Mouse (Mus musculus) cortical plate, adult 2 months (tissue): Measurements from ENCODE around the gene Limk2. TPM values are rescaled to one million over a fixed set of nuclear protein-coding genes. Genes with fewer than 3 reads are reported as not detected.

Source experiments
- H3K27ac ChIP-seq: fragments of 200-500 bp; 2 replicates; pipeline ENCODE4 v1.5.1; 2012; ENCODE audit warnings: low read length, control low read depth, inconsistent platforms; ENCODE audit not compliant: insufficient read depth
- H3K4me1 ChIP-seq: fragments of 200-500 bp; 2 replicates; pipeline ENCODE4 v1.6.1; 2011; ENCODE audit warnings: low read length; ENCODE audit not compliant: control insufficient read depth, insufficient read depth
- H3K4me3 ChIP-seq: fragments of 200-500 bp; 2 replicates; pipeline ENCODE4 v1.5.1; 2011; ENCODE audit warnings: mild to moderate bottlenecking, low read length, control low read depth; ENCODE audit not compliant: insufficient read depth
- CTCF ChIP-seq: fragments of 200-500 bp; IDR thresholded peaks from 2 replicates; pipeline ENCODE4 v1.5.1; 2011; ENCODE audit warnings: mild to moderate bottlenecking, control low read depth, low read length; ENCODE audit not compliant: insufficient read depth; ENCODE audit errors: extremely low read depth
- POLR2A ChIP-seq: fragments of 200-500 bp; IDR thresholded peaks from 2 replicates; pipeline ENCODE4 v1.6.1; 2011; ENCODE audit warnings: mild to moderate bottlenecking, low read length, control low read depth; ENCODE audit not compliant: insufficient read depth; ENCODE audit errors: extremely low read depth
- polyA plus RNA-seq: library from polyadenylated mRNA; depleted of rRNA; stranded (reverse); fragments of >200 nt; gene quantifications from 2 replicates; pipeline ENCODE4 v1.2.3, GENCODE M21; 2012

Limk2 gene
- polyA plus RNA-seq, 1 experiment, result 140 TPM

DNA sequence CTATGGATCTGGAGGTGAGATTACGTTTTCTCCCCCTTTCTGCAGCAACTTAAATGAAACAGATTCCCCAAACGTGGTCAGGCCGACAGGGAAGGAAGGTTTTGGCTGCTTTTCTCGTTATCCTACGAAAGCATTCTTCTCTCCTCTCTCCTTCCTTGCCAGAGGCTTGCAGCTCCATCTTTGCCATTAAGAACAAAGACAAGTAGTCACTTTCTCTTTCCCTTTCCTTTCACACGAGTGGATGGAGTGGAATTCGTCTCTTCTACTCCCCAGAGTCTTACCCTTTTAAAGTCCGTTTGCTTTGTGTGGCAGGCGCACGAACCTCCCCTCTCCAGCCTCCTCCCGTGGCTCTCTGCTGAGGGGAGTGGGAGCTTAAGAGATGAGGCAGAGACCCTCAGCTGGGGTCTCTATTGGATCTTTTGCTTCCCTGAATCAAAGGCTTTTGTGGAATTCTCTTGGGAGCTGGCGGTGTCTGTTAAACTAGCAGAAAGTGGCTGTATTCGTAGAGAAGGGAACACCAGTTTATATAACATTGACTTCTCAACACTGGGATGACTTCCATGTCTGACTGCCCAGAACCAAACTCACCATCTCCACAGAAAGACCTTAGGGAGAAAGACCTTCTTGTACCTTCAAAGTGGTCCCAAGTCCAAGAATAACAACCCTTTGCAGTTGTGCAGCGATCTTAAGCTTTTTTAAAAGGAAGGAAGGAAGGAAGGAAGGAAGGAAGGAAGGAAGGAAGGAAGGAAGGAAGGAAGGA is 77.8 kb downstream of the Limk2 start:
- Histone ChIP-seq H3K4me3 (peak overlapping the region; percentile 74), H3K4me1 (peaks cover 7% of the 10 kb centered on the region; the same call in 1 of the 2 replicates), H3K27ac (peak overlapping the region; percentile 97)
- no peak for TF ChIP-seq CTCF

- H3K4me1 ChIP-seq, result peaks cover 7% of the 10 kb centered on the region; the same call in 1 of the 2 replicates
- TF ChIP-seq POLR2A (peak; percentile 77), CTCF (peak; percentile 28; the same call in 1 of the 2 replicates)
- peak overlapping the region; percentile 97 for H3K27ac ChIP-seq
- H3K4me3 ChIP-seq, result peak overlapping the region; percentile 74
Measured at GRCm38 (mm10) chr11:3330566-3330965, 78.4 kb downstream of the Limk2 start.

GRCm38 (mm10) chr11:3329891-3330451 is 79.0 kb downstream of the Limk2 start, which contains the start of gene Pik3ip1:
Gene Pik3ip1 (plus strand): TSS chr11:3330401.
- Histone ChIP-seq H3K27ac (peak within 1 kb of the TSS; percentile 97), H3K4me3 (peak within 1 kb of the TSS; percentile 74), H3K4me1 (peaks cover 6% of the 10 kb centered on the region; the same call in 1 of the 2 replicates)
- TF ChIP-seq CTCF, result no peak

- Histone ChIP-seq H3K27ac (no peak overlapping the region), H3K4me3 (no peak overlapping the region), H3K4me1 (peaks cover 3% of the 10 kb centered on the region; the same call in 1 of the 2 replicates)
- TF ChIP-seq CTCF, result no peak
- no peak for TF ChIP-seq POLR2A
Measured at GRCm38 (mm10) chr11:3328806-3329775, 79.9 kb downstream of the Limk2 start.

GRCm38 (mm10) chr11:3328271-3328670 is 80.7 kb downstream of the Limk2 start:
- Histone ChIP-seq H3K4me3 (no peak overlapping the region), H3K27ac (no peak overlapping the region), H3K4me1 (peaks cover 3% of the 10 kb centered on the region; the same call in 1 of the 2 replicates)
- TF ChIP-seq POLR2A (no peak), CTCF (no peak)

DNA sequence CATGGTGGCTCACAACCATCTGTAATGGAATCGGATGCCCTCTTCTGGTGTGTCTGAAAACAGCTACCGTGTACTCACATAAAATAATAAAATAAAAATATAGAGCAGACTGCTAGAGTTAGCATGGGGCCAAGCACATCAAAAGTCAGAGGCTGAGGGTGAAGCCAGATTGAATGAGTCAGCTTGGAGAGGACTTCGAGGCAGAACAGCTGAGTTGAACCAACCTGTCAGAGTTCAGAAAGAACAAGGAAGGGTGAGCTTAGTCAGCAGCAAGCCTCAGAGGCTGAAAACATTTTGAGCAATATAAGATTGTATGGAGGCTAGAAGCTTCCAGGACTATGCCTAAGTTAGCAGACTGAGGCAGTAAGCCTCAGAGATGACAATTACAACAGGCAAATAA is 90.7 kb downstream of the Limk2 start:
- no peak for TF ChIP-seq POLR2A
- no peak for TF ChIP-seq CTCF
- Histone ChIP-seq H3K4me3 (no peak overlapping the region), H3K27ac (no peak overlapping the region), H3K4me1 (no peaks in the 10 kb centered on the region)

- Histone ChIP-seq H3K4me3 (no peak overlapping the region), H3K4me1 (no peaks in the 10 kb centered on the region), H3K27ac (no peak overlapping the region)
- TF ChIP-seq POLR2A (no peak), CTCF (peak; percentile 66)
Measured at GRCm38 (mm10) chr11:3314148-3314547, 94.8 kb downstream of the Limk2 start.

DNA sequence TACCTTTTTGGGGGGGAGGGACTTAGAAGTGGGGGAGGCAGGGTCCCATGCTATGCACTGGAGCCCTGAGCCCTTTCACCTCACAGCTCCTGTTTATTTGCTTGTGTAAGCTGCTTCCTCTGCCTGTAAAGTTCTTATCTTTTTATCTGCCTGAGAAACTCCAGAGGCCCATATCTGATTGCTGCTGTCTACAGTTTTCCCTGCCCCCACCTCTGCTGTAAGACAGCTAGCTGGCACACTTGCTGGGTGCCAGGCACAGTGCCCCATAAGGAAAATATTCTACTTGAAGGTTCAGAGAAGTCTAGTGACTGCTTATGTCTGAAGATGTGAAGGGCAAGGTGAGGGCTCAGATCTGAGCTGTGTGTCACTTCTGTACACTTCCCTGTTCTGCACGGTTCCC is 95.7 kb downstream of the Limk2 start:
- no peak overlapping the region for H3K4me3 ChIP-seq
- no peak for TF ChIP-seq POLR2A
- no peak for TF ChIP-seq CTCF
- H3K4me1 ChIP-seq, result no peaks in the 10 kb centered on the region
- H3K27ac ChIP-seq, result no peak overlapping the region

GRCm38 (mm10) chr11:3311586-3312347 is 97.2 kb downstream of the Limk2 start:
- H3K4me1 ChIP-seq, result no peaks in the 10 kb centered on the region

More at GRCm38 (mm10) chr11:3311586-3312347, 97.2 kb downstream of the Limk2 start:
- Histone ChIP-seq H3K27ac (no peak overlapping the region), H3K4me3 (no peak overlapping the region)
- TF ChIP-seq CTCF (no peak), POLR2A (no peak)
